Mouse (Mus musculus): ENCODE measurements at regions not wholly inside any gene's neighbourhood (a gene's known extent, or its start where the extent isn't known, plus 50 kb on each side); places are given as distances from the start of the nearest gene placed in this dataset.

- 0 out of 2 replicates have a peak, but pooled peaks cover 5% of the 10 kb centered on the region for H3K27me3 ChIP-seq (ENCODE audit: control insufficient read depth, insufficient read depth, low read length)
- H3K9me3 ChIP-seq (ENCODE audit: control insufficient read depth, low read length) = no peaks in the 10 kb centered on the region
- no peaks in the 10 kb centered on the region for H3K36me3 ChIP-seq (ENCODE audit: control insufficient read depth, insufficient read depth, low read length)
- 30% methylated on average over 19 of the region's 19 CpGs for WGBS
- no peak overlapping the region for H3K27ac ChIP-seq (replicated peaks in 1 of 2; ENCODE audit: control insufficient read depth in 1 of 2, insufficient read depth in 1 of 2, low read depth in 2 of 2, low read length in 2 of 2)
- H3K4me3 ChIP-seq (ENCODE audit: control insufficient read depth in 1 of 2, insufficient read depth in 1 of 2, low read depth in 1 of 2, low read length in 2 of 2) = no peak overlapping the region
- ATAC-seq (ENCODE audit: insufficient number of reproducible peaks, insufficient read depth, low FRiP score, low read depth) = no peak
- peak overlapping the region; percentile 27; the same call in 1 of the 2 replicates for H3K4me2 ChIP-seq (ENCODE audit: low read length)
- no peak overlapping the region for H3K9ac ChIP-seq (ENCODE audit: low read length)
- peaks cover 5 to 8% of the 10 kb centered on the region in 2 experiments; a peak in 1 of 4 replicates for H3K4me1 ChIP-seq (ENCODE audit: control insufficient read depth in 2 of 2, insufficient read depth in 2 of 2, low read length in 2 of 2)
These were observed 395.4 kb downstream of the Zfp536 start for GRCm38 (mm10) chr7:37377889-37378521.

- H3K36me3 ChIP-seq (ENCODE audit: control insufficient read depth, insufficient read depth, low read length) = no peaks in the 10 kb centered on the region
- no peaks in the 10 kb centered on the region for H3K9me3 ChIP-seq (ENCODE audit: control insufficient read depth, low read length)
- no peak overlapping the region for H3K4me2 ChIP-seq (ENCODE audit: low read length)
- no peak overlapping the region for H3K9ac ChIP-seq (ENCODE audit: low read length)
- no peak overlapping the region for H3K4me3 ChIP-seq (ENCODE audit: control insufficient read depth in 1 of 2, insufficient read depth in 1 of 2, low read depth in 1 of 2, low read length in 2 of 2)
- ATAC-seq (ENCODE audit: insufficient number of reproducible peaks, insufficient read depth, low FRiP score, low read depth) = no peak
- H3K27ac ChIP-seq (replicated peaks in 1 of 2; ENCODE audit: control insufficient read depth in 1 of 2, insufficient read depth in 1 of 2, low read depth in 2 of 2, low read length in 2 of 2) = no peak overlapping the region
- 90% methylated on average over 8 of the region's 8 CpGs for WGBS
- H3K27me3 ChIP-seq (ENCODE audit: control insufficient read depth, insufficient read depth, low read length) = no peaks in the 10 kb centered on the region
- H3K4me1 ChIP-seq (ENCODE audit: control insufficient read depth in 2 of 2, insufficient read depth in 2 of 2, low read length in 2 of 2) = no peaks in the 10 kb centered on the region
These were observed 385.6 kb downstream of the Zfp536 start for GRCm38 (mm10) chr7:37387871-37388270.

- Histone ChIP-seq H3K36me3 (ENCODE audit: control insufficient read depth, insufficient read depth, low read length) (no peaks in the 10 kb centered on the region), H3K27ac (replicated peaks in 1 of 2; ENCODE audit: control insufficient read depth in 1 of 2, insufficient read depth in 1 of 2, low read depth in 2 of 2, low read length in 2 of 2) (no peak overlapping the region)
- no peak for ATAC-seq (ENCODE audit: insufficient number of reproducible peaks, insufficient read depth, low FRiP score, low read depth)
These were observed 384.4 kb downstream of the Zfp536 start for GRCm38 (mm10) chr7:37388843-37389702.

GRCm38 (mm10) chr7:37389703-37390087, 383.7 kb downstream of the Zfp536 start:
- 79% methylated on average over 2 of the region's 2 CpGs for WGBS
- no peak for ATAC-seq (ENCODE audit: insufficient number of reproducible peaks, insufficient read depth, low FRiP score, low read depth)
- no peaks in the 10 kb centered on the region for H3K27me3 ChIP-seq (ENCODE audit: control insufficient read depth, insufficient read depth, low read length)
- no peaks in the 10 kb centered on the region for H3K36me3 ChIP-seq (ENCODE audit: control insufficient read depth, insufficient read depth, low read length)
- H3K27ac ChIP-seq (replicated peaks in 1 of 2; ENCODE audit: control insufficient read depth in 1 of 2, insufficient read depth in 1 of 2, low read depth in 2 of 2, low read length in 2 of 2) = no peak overlapping the region
- no peaks in the 10 kb centered on the region for H3K9me3 ChIP-seq (ENCODE audit: control insufficient read depth, low read length)
- H3K9ac ChIP-seq (ENCODE audit: low read length) = no peak overlapping the region
- H3K4me3 ChIP-seq (ENCODE audit: control insufficient read depth in 1 of 2, insufficient read depth in 1 of 2, low read depth in 1 of 2, low read length in 2 of 2) = no peak overlapping the region
- H3K4me1 ChIP-seq (ENCODE audit: control insufficient read depth in 2 of 2, insufficient read depth in 2 of 2, low read length in 2 of 2) = peaks cover 0 to 2% of the 10 kb centered on the region in 2 experiments; a peak in 2 of 4 replicates
- no peak overlapping the region for H3K4me2 ChIP-seq (ENCODE audit: low read length)

More at GRCm38 (mm10) chr7:37388843-37389702, 384.4 kb downstream of the Zfp536 start:
- WGBS = 83% methylated on average over 22 of the region's 22 CpGs
- no peaks in the 10 kb centered on the region for H3K9me3 ChIP-seq (ENCODE audit: control insufficient read depth, low read length)
- no peak overlapping the region for H3K4me3 ChIP-seq (ENCODE audit: control insufficient read depth in 1 of 2, insufficient read depth in 1 of 2, low read depth in 1 of 2, low read length in 2 of 2)
- no peaks in the 10 kb centered on the region for H3K27me3 ChIP-seq (ENCODE audit: control insufficient read depth, insufficient read depth, low read length)
- H3K9ac ChIP-seq (ENCODE audit: low read length) = no peak overlapping the region
- no peaks in the 10 kb centered on the region for H3K4me1 ChIP-seq (ENCODE audit: control insufficient read depth in 2 of 2, insufficient read depth in 2 of 2, low read length in 2 of 2)
- no peak overlapping the region for H3K4me2 ChIP-seq (ENCODE audit: low read length)

- Histone ChIP-seq H3K27me3 (ENCODE audit: control insufficient read depth, insufficient read depth, low read length) (no peaks in the 10 kb centered on the region), H3K9ac (ENCODE audit: low read length) (no peak overlapping the region), H3K27ac (replicated peaks in 1 of 2; ENCODE audit: control insufficient read depth in 1 of 2, insufficient read depth in 1 of 2, low read depth in 2 of 2, low read length in 2 of 2) (no peak overlapping the region), H3K9me3 (ENCODE audit: control insufficient read depth, low read length) (no peaks in the 10 kb centered on the region), H3K4me1 (ENCODE audit: control insufficient read depth in 2 of 2, insufficient read depth in 2 of 2, low read length in 2 of 2) (peaks cover 3 to 7% of the 10 kb centered on the region in 2 experiments; a peak in 3 of 4 replicates), H3K4me2 (ENCODE audit: low read length) (no peak overlapping the region), H3K36me3 (ENCODE audit: control insufficient read depth, insufficient read depth, low read length) (no peaks in the 10 kb centered on the region), H3K4me3 (ENCODE audit: control insufficient read depth in 1 of 2, insufficient read depth in 1 of 2, low read depth in 1 of 2, low read length in 2 of 2) (no peak overlapping the region)
- no peak for ATAC-seq (ENCODE audit: insufficient number of reproducible peaks, insufficient read depth, low FRiP score, low read depth)
- WGBS = 89% methylated on average over 7 of the region's 7 CpGs
These were observed 383.2 kb downstream of the Zfp536 start for GRCm38 (mm10) chr7:37390271-37390670.

- 74% methylated on average over 6 of the region's 6 CpGs for WGBS
- no peaks in the 10 kb centered on the region for H3K27me3 ChIP-seq (ENCODE audit: control insufficient read depth, insufficient read depth, low read length)
- H3K9me3 ChIP-seq (ENCODE audit: control insufficient read depth, low read length) = no peaks in the 10 kb centered on the region
- ATAC-seq (ENCODE audit: insufficient number of reproducible peaks, insufficient read depth, low FRiP score, low read depth) = no peak
- H3K36me3 ChIP-seq (ENCODE audit: control insufficient read depth, insufficient read depth, low read length) = no peaks in the 10 kb centered on the region
- peaks cover 3 to 8% of the 10 kb centered on the region in 2 experiments; a peak in 3 of 4 replicates for H3K4me1 ChIP-seq (ENCODE audit: control insufficient read depth in 2 of 2, insufficient read depth in 2 of 2, low read length in 2 of 2)
- H3K4me3 ChIP-seq (ENCODE audit: control insufficient read depth in 1 of 2, insufficient read depth in 1 of 2, low read depth in 1 of 2, low read length in 2 of 2) = no peak overlapping the region
- H3K4me2 ChIP-seq (ENCODE audit: low read length) = no peak overlapping the region
- H3K9ac ChIP-seq (ENCODE audit: low read length) = no peak overlapping the region
- H3K27ac ChIP-seq (replicated peaks in 1 of 2; ENCODE audit: control insufficient read depth in 1 of 2, insufficient read depth in 1 of 2, low read depth in 2 of 2, low read length in 2 of 2) = no peak overlapping the region
These were observed 381.3 kb downstream of the Zfp536 start for GRCm38 (mm10) chr7:37392122-37392521.

- no peaks in the 10 kb centered on the region for H3K36me3 ChIP-seq (ENCODE audit: control insufficient read depth, insufficient read depth, low read length)
- H3K4me1 ChIP-seq (ENCODE audit: control insufficient read depth in 2 of 2, insufficient read depth in 2 of 2, low read length in 2 of 2) = peaks cover 3 to 8% of the 10 kb centered on the region in 2 experiments; a peak in 3 of 4 replicates
- no peaks in the 10 kb centered on the region for H3K27me3 ChIP-seq (ENCODE audit: control insufficient read depth, insufficient read depth, low read length)
- no peak overlapping the region for H3K9ac ChIP-seq (ENCODE audit: low read length)
- H3K27ac ChIP-seq (replicated peaks in 1 of 2; ENCODE audit: control insufficient read depth in 1 of 2, insufficient read depth in 1 of 2, low read depth in 2 of 2, low read length in 2 of 2) = no peak overlapping the region
- H3K9me3 ChIP-seq (ENCODE audit: control insufficient read depth, low read length) = no peaks in the 10 kb centered on the region
- no peak overlapping the region for H3K4me3 ChIP-seq (ENCODE audit: control insufficient read depth in 1 of 2, insufficient read depth in 1 of 2, low read depth in 1 of 2, low read length in 2 of 2)
- no peak for ATAC-seq (ENCODE audit: insufficient number of reproducible peaks, insufficient read depth, low FRiP score, low read depth)
- WGBS = 85% methylated on average over 8 of the region's 8 CpGs
- H3K4me2 ChIP-seq (ENCODE audit: low read length) = no peak overlapping the region
These were observed 380.8 kb downstream of the Zfp536 start for GRCm38 (mm10) chr7:37392604-37393003.
